Mouse (Mus musculus) kidney, adult 2 months (tissue): ENCODE measurements around the gene Gm15737.

Source experiments
- CTCF ChIP-seq: fragments of 200-500 bp; conservative IDR thresholded peaks from 2 replicates; pipeline ENCODE4 v1.5.1; 2011; ENCODE audit warnings: low read depth, mild to moderate bottlenecking, control low read depth, low read length, moderate library complexity, mixed read lengths; ENCODE audit not compliant: insufficient read depth, insufficient read length
- POLR2A ChIP-seq: fragments of 200-500 bp; IDR thresholded peaks from one replicate; pipeline ENCODE4 v1.6.1; 2011; ENCODE audit warnings: low read depth, low read length, control low read depth

- TF ChIP-seq POLR2A, result no peak
- no peak for TF ChIP-seq CTCF
Observed at GRCm38 (mm10) chr6:92857761-92858160, 11.4 kb upstream of the Gm15737 start.
